Mouse (Mus musculus): ENCODE measurements around the gene Pcdh15. TPM values are rescaled to one million over a fixed set of nuclear protein-coding genes. Genes with fewer than 3 reads are reported as not detected.

Pcdh15 gene
- polyA plus RNA-seq, 1 experiment from 2014 or later, result 0.90 TPM

- Histone ChIP-seq H3K27ac (no peak overlapping the region), H3K4me1 (replicated peaks) (no peaks in the 10 kb centered on the region), H3K4me3 (no peak overlapping the region), H3K27me3 (ENCODE audit: insufficient read depth, poor library complexity, severe bottlenecking) (no peaks in the 10 kb centered on the region), H3K9me3 (no peaks in the 10 kb centered on the region), H3K36me3 (no peaks in the 10 kb centered on the region)
- DNase-seq (ENCODE audit: low spot score), result no peak
Observed at GRCm38 (mm10) chr10:74129665-74130064, 1030.5 kb downstream of the Pcdh15 start.

- H3K27me3 ChIP-seq (ENCODE audit: insufficient read depth, poor library complexity, severe bottlenecking), result no peaks in the 10 kb centered on the region
- DNase-seq (ENCODE audit: low spot score), result no peak
- no peak overlapping the region for H3K27ac ChIP-seq
- no peak overlapping the region for H3K4me3 ChIP-seq
- H3K4me1 ChIP-seq (replicated peaks), result no peaks in the 10 kb centered on the region
- WGBS, result 88% methylated on average over 3 of the region's 3 CpGs
- no peaks in the 10 kb centered on the region for H3K9me3 ChIP-seq
- no peaks in the 10 kb centered on the region for H3K36me3 ChIP-seq
Observed at GRCm38 (mm10) chr10:74130805-74131204, 1031.7 kb downstream of the Pcdh15 start.

- no peak overlapping the region for H3K27ac ChIP-seq
- H3K4me1 ChIP-seq (replicated peaks), result no peaks in the 10 kb centered on the region
- no peaks in the 10 kb centered on the region for H3K27me3 ChIP-seq (ENCODE audit: insufficient read depth, poor library complexity, severe bottlenecking)
- no peak for DNase-seq (ENCODE audit: low spot score)
- H3K9me3 ChIP-seq, result no peaks in the 10 kb centered on the region
- H3K4me3 ChIP-seq, result no peak overlapping the region
- H3K36me3 ChIP-seq, result no peaks in the 10 kb centered on the region
Observed at GRCm38 (mm10) chr10:74147966-74148365, 1048.8 kb downstream of the Pcdh15 start.

GRCm38 (mm10) chr10:74181921-74182320 is 1082.8 kb downstream of the Pcdh15 start:
- H3K36me3 ChIP-seq, result no peaks in the 10 kb centered on the region
- H3K9me3 ChIP-seq, result no peaks in the 10 kb centered on the region
- DNase-seq (ENCODE audit: low spot score), result no peak
- H3K4me1 ChIP-seq (replicated peaks), result no peaks in the 10 kb centered on the region
- H3K27ac ChIP-seq, result no peak overlapping the region
- H3K4me3 ChIP-seq, result no peak overlapping the region
- no peaks in the 10 kb centered on the region for H3K27me3 ChIP-seq (ENCODE audit: insufficient read depth, poor library complexity, severe bottlenecking)
- WGBS, result 78% methylated on average over 3 of the region's 3 CpGs

GRCm38 (mm10) chr10:74203650-74204049 is 1104.5 kb downstream of the Pcdh15 start:
- no peak for DNase-seq (ENCODE audit: low spot score)
- no peaks in the 10 kb centered on the region for H3K4me1 ChIP-seq (replicated peaks)
- H3K9me3 ChIP-seq, result no peaks in the 10 kb centered on the region
- no peaks in the 10 kb centered on the region for H3K27me3 ChIP-seq (ENCODE audit: insufficient read depth, poor library complexity, severe bottlenecking)
- H3K36me3 ChIP-seq, result no peaks in the 10 kb centered on the region
- H3K4me3 ChIP-seq, result no peak overlapping the region
- H3K27ac ChIP-seq, result no peak overlapping the region

- H3K27me3 ChIP-seq (ENCODE audit: insufficient read depth, poor library complexity, severe bottlenecking), result no peaks in the 10 kb centered on the region
- no peak for DNase-seq (ENCODE audit: low spot score)
- 44% methylated on average over 1 of the region's 1 CpGs for WGBS
- no peak overlapping the region for H3K4me3 ChIP-seq
- no peak overlapping the region for H3K27ac ChIP-seq
- H3K4me1 ChIP-seq (replicated peaks), result no peaks in the 10 kb centered on the region
- H3K9me3 ChIP-seq, result no peaks in the 10 kb centered on the region
- H3K36me3 ChIP-seq, result no peaks in the 10 kb centered on the region
Observed at GRCm38 (mm10) chr10:74217268-74217667, 1118.1 kb downstream of the Pcdh15 start.

GRCm38 (mm10) chr10:74220439-74220838 is 1121.3 kb downstream of the Pcdh15 start:
- H3K9me3 ChIP-seq, result no peaks in the 10 kb centered on the region

GRCm38 (mm10) chr10:74257716-74258446 is 1158.7 kb downstream of the Pcdh15 start:
- DNase-seq (ENCODE audit: low spot score), result no peak
- Histone ChIP-seq H3K4me1 (replicated peaks) (no peaks in the 10 kb centered on the region), H3K9me3 (no peaks in the 10 kb centered on the region), H3K27ac (no peak overlapping the region), H3K4me3 (no peak overlapping the region), H3K36me3 (no peaks in the 10 kb centered on the region), H3K27me3 (ENCODE audit: insufficient read depth, poor library complexity, severe bottlenecking) (no peaks in the 10 kb centered on the region)
- WGBS, result 89% methylated on average over 15 of the region's 15 CpGs

More at GRCm38 (mm10) chr10:74220439-74220838, 1121.3 kb downstream of the Pcdh15 start:
- 86% methylated on average over 2 of the region's 2 CpGs for WGBS
- Histone ChIP-seq H3K4me1 (replicated peaks) (no peaks in the 10 kb centered on the region), H3K4me3 (no peak overlapping the region), H3K36me3 (no peaks in the 10 kb centered on the region), H3K27ac (no peak overlapping the region), H3K27me3 (ENCODE audit: insufficient read depth, poor library complexity, severe bottlenecking) (no peaks in the 10 kb centered on the region)
- no peak for DNase-seq (ENCODE audit: low spot score)

GRCm38 (mm10) chr10:74258639-74259038 is 1159.5 kb downstream of the Pcdh15 start:
- no peak overlapping the region for H3K27ac ChIP-seq
- H3K27me3 ChIP-seq (ENCODE audit: insufficient read depth, poor library complexity, severe bottlenecking), result no peaks in the 10 kb centered on the region
- no peaks in the 10 kb centered on the region for H3K36me3 ChIP-seq
- H3K4me3 ChIP-seq, result no peak overlapping the region
- H3K9me3 ChIP-seq, result no peaks in the 10 kb centered on the region
- H3K4me1 ChIP-seq (replicated peaks), result no peaks in the 10 kb centered on the region
- no peak for DNase-seq (ENCODE audit: low spot score)

- Histone ChIP-seq H3K4me1 (replicated peaks) (no peaks in the 10 kb centered on the region), H3K27ac (no peak overlapping the region), H3K36me3 (no peaks in the 10 kb centered on the region), H3K27me3 (ENCODE audit: insufficient read depth, poor library complexity, severe bottlenecking) (no peaks in the 10 kb centered on the region), H3K4me3 (no peak overlapping the region), H3K9me3 (no peaks in the 10 kb centered on the region)
- WGBS, result 78% methylated on average over 6 of the region's 6 CpGs
- DNase-seq (ENCODE audit: low spot score), result no peak
Observed at GRCm38 (mm10) chr10:74269637-74270269, 1170.6 kb downstream of the Pcdh15 start.

- H3K27me3 ChIP-seq (ENCODE audit: insufficient read depth, poor library complexity, severe bottlenecking), result no peaks in the 10 kb centered on the region
- no peak overlapping the region for H3K27ac ChIP-seq
- WGBS, result 87% methylated on average over 5 of the region's 5 CpGs
- no peak overlapping the region for H3K4me3 ChIP-seq
- H3K36me3 ChIP-seq, result no peaks in the 10 kb centered on the region
- DNase-seq (ENCODE audit: low spot score), result no peak
- H3K4me1 ChIP-seq (replicated peaks), result no peaks in the 10 kb centered on the region
- H3K9me3 ChIP-seq, result no peaks in the 10 kb centered on the region
Observed at GRCm38 (mm10) chr10:74270894-74271293, 1171.8 kb downstream of the Pcdh15 start.

- no peak overlapping the region for H3K4me3 ChIP-seq
- H3K36me3 ChIP-seq, result no peaks in the 10 kb centered on the region
- H3K27me3 ChIP-seq (ENCODE audit: insufficient read depth, poor library complexity, severe bottlenecking), result no peaks in the 10 kb centered on the region
- DNase-seq (ENCODE audit: low spot score), result no peak
- H3K9me3 ChIP-seq, result no peaks in the 10 kb centered on the region
- peaks cover 4% of the 10 kb centered on the region; the same call in 1 of the 2 replicates for H3K4me1 ChIP-seq (replicated peaks)
- H3K27ac ChIP-seq, result no peak overlapping the region
- 91% methylated on average over 2 of the region's 2 CpGs for WGBS
Observed at GRCm38 (mm10) chr10:74304120-74304519, 1205.0 kb downstream of the Pcdh15 start.

GRCm38 (mm10) chr10:74305439-74306158 is 1206.5 kb downstream of the Pcdh15 start:
- Histone ChIP-seq H3K4me3 (no peak overlapping the region), H3K27ac (no peak overlapping the region), H3K4me1 (replicated peaks) (peaks cover 4% of the 10 kb centered on the region; the same call in 1 of the 2 replicates), H3K27me3 (ENCODE audit: insufficient read depth, poor library complexity, severe bottlenecking) (no peaks in the 10 kb centered on the region), H3K9me3 (no peaks in the 10 kb centered on the region), H3K36me3 (no peaks in the 10 kb centered on the region)
- 81% methylated on average over 5 of the region's 5 CpGs for WGBS
- DNase-seq (ENCODE audit: low spot score), result no peak

Measured in hindbrain, embryonic 10.5 days (tissue).